Mouse (Mus musculus) cerebellum, adult 9-10 months (tissue): Measurements from ENCODE around the gene Fxyd2.
A peak's percentile ranks its signal among the peaks of the same experiment; 100 is the strongest.

ENCODE experiments used
- DNase-seq: peaks from one replicate; pipeline ENCODE4 v3.0.0; 2022

Fxyd2 gene

GRCm38 (mm10) chr9:45399434-45399833 is at the start of gene Fxyd2:
Gene Fxyd2, plus strand, starts transcription at chr9:45399669.
- DNase-seq, result no peak

GRCm38 (mm10) chr9:45349851-45350250 is 49.6 kb upstream of the Fxyd2 start:
- DNase-seq, result no peak

GRCm38 (mm10) chr9:45355192-45355591 is 44.3 kb upstream of the Fxyd2 start:
- no peak for DNase-seq

GRCm38 (mm10) chr9:45358356-45358755 is 41.1 kb upstream of the Fxyd2 start:
- DNase-seq, result no peak

GRCm38 (mm10) chr9:45362051-45362461 is 37.4 kb upstream of the Fxyd2 start:
- peak; percentile 81 for DNase-seq

GRCm38 (mm10) chr9:45363639-45364214 is 35.7 kb upstream of the Fxyd2 start:
- DNase-seq, result peak; percentile 77

- peak; percentile 36 for DNase-seq
Observed at GRCm38 (mm10) chr9:45367716-45368115, 31.8 kb upstream of the Fxyd2 start.

GRCm38 (mm10) chr9:45368341-45368901 is 31.0 kb upstream of the Fxyd2 start:
- peak; percentile 21 for DNase-seq

GRCm38 (mm10) chr9:45370117-45370561 is 29.3 kb upstream of the Fxyd2 start, which contains the start of gene Fxyd6:
Gene Fxyd6, plus strand, starts transcription at chr9:45370185.
- DNase-seq, result peak; percentile 59

GRCm38 (mm10) chr9:45370616-45371336 is 28.7 kb upstream of the Fxyd2 start:
- no peak for DNase-seq

GRCm38 (mm10) chr9:45371337-45371707 is 28.1 kb upstream of the Fxyd2 start:
- peak; percentile 41 for DNase-seq

GRCm38 (mm10) chr9:45373896-45374295 is 25.6 kb upstream of the Fxyd2 start:
- DNase-seq, result no peak

GRCm38 (mm10) chr9:45374988-45375502 is 24.4 kb upstream of the Fxyd2 start:
- peak; percentile 19 for DNase-seq

GRCm38 (mm10) chr9:45376427-45376826 is 23.0 kb upstream of the Fxyd2 start:
- DNase-seq, result peak; percentile 31

- DNase-seq, result peak; percentile 78
Observed at GRCm38 (mm10) chr9:45376883-45377282, 22.6 kb upstream of the Fxyd2 start.

GRCm38 (mm10) chr9:45380411-45381251 is 18.8 kb upstream of the Fxyd2 start:
- peak; percentile 87 for DNase-seq

GRCm38 (mm10) chr9:45382336-45382735 is 17.1 kb upstream of the Fxyd2 start:
- no peak for DNase-seq

- DNase-seq, result no peak
Observed at GRCm38 (mm10) chr9:45382834-45383233, 16.6 kb upstream of the Fxyd2 start.

- no peak for DNase-seq
Observed at GRCm38 (mm10) chr9:45383883-45384282, 15.6 kb upstream of the Fxyd2 start.

- DNase-seq, result no peak
Observed at GRCm38 (mm10) chr9:45386698-45387097, 12.8 kb upstream of the Fxyd2 start.

- peak; percentile 95 for DNase-seq
Observed at GRCm38 (mm10) chr9:45388385-45388994, 11.0 kb upstream of the Fxyd2 start.

- no peak for DNase-seq
Observed at GRCm38 (mm10) chr9:45389596-45389995, 9.9 kb upstream of the Fxyd2 start.
